ENCODE assay signal across 8 mouse cellular contexts in genomic region chr12:104936223-104936622, GRCm38 (mm10).
DNase-seq lines count a peak whose midpoint lies in the region; ATAC-seq and TF ChIP-seq lines count a peak whose summit lies in the region.

No protein-coding gene starts in this region.

- TF ChIP-seq POLR2A in cortical plate, adult 2 months (IDR thresholded peaks at IDR 0.05; ENCODE audit: extremely low read depth, insufficient read depth, low read length): no peak

- no peak overlapping the region for H3K9ac ChIP-seq in forebrain, embryonic 16.5 days (replicated peaks; ENCODE audit: low read depth, low read length)
- H3K9ac ChIP-seq in midbrain, embryonic 15.5 days: no peak overlapping the region

- peaks cover 14% of the 10 kb centered on the region for H3K4me1 ChIP-seq in forebrain, embryonic 10.5 days
- H3K4me1 ChIP-seq in forebrain, embryonic 16.5 days (replicated peaks; ENCODE audit: control insufficient read depth, insufficient read depth, low read length): peaks cover 12% of the 10 kb centered on the region
- peaks cover 12% of the 10 kb centered on the region; the same call in 1 of the 2 replicates for H3K4me1 ChIP-seq in midbrain, embryonic 10.5 days
- H3K4me1 ChIP-seq in midbrain, embryonic 15.5 days: peaks cover 5% of the 10 kb centered on the region; the same call in 1 of the 2 replicates
- no peaks in the 10 kb centered on the region for H3K4me1 ChIP-seq in cortical plate, adult 2 months (ENCODE audit: control insufficient read depth, insufficient read depth, low read length)

- ATAC-seq in forebrain, embryonic 16.5 days: no peak
- no peak for ATAC-seq in midbrain, embryonic 15.5 days (replicated peaks)

- no peaks in the 10 kb centered on the region for H3K9me3 ChIP-seq in forebrain, embryonic 10.5 days
- H3K9me3 ChIP-seq in forebrain, embryonic 16.5 days (ENCODE audit: control insufficient read depth, low read length): no peaks in the 10 kb centered on the region
- H3K9me3 ChIP-seq in midbrain, embryonic 10.5 days (replicated peaks): no peaks in the 10 kb centered on the region
- no peaks in the 10 kb centered on the region for H3K9me3 ChIP-seq in midbrain, embryonic 15.5 days

- H3K4me3 ChIP-seq in forebrain, embryonic 10.5 days: no peak overlapping the region
- H3K4me3 ChIP-seq in forebrain, embryonic 16.5 days (replicated peaks; ENCODE audit: low read length): no peak overlapping the region
- no peak overlapping the region for H3K4me3 ChIP-seq in midbrain, embryonic 10.5 days
- no peak overlapping the region for H3K4me3 ChIP-seq in midbrain, embryonic 15.5 days
- no peak overlapping the region for H3K4me3 ChIP-seq in cortical plate, adult 2 months (ENCODE audit: insufficient read depth, low read length)

- no peak overlapping the region for H3K4me2 ChIP-seq in forebrain, embryonic 16.5 days (ENCODE audit: low read length)
- H3K4me2 ChIP-seq in midbrain, embryonic 15.5 days: no peak overlapping the region

- TF ChIP-seq CTCF in cortical plate, adult 2 months (IDR thresholded peaks at IDR 0.05; ENCODE audit: extremely low read depth, insufficient read depth, low read length): peak; percentile 53

- H3K27me3 ChIP-seq in forebrain, embryonic 10.5 days (ENCODE audit: poor library complexity, severe bottlenecking): peaks cover 16% of the 10 kb centered on the region; the same call in 1 of the 2 replicates
- no peaks in the 10 kb centered on the region for H3K27me3 ChIP-seq in forebrain, embryonic 16.5 days (replicated peaks; ENCODE audit: control insufficient read depth, insufficient read depth, low read length)
- peaks cover 11% of the 10 kb centered on the region for H3K27me3 ChIP-seq in midbrain, embryonic 10.5 days (ENCODE audit: low read depth, poor library complexity, severe bottlenecking)
- H3K27me3 ChIP-seq in midbrain, embryonic 15.5 days (replicated peaks): no peaks in the 10 kb centered on the region

- peak; percentile 53 for DNase-seq in forebrain, embryonic 10.5 days (ENCODE audit: extremely low spot score, low spot score)
- peak; percentile 59 for DNase-seq in midbrain, embryonic 10.5 days (ENCODE audit: low spot score)
- peak; percentile 62 for DNase-seq in retina, postnatal 1 day
- DNase-seq in adrenal gland, adult 2 months: no peak
- no peak for DNase-seq in frontal cortex, postnatal 25 days (ENCODE audit: low spot score in 2 of 2)

- WGBS in forebrain, embryonic 10.5 days: 79% methylated on average over 4 of the region's 4 CpGs
- 72% methylated on average over 4 of the region's 4 CpGs for WGBS in forebrain, embryonic 16.5 days
- WGBS in midbrain, embryonic 10.5 days: 75% methylated on average over 4 of the region's 4 CpGs
- 77% methylated on average over 4 of the region's 4 CpGs for WGBS in midbrain, embryonic 15.5 days

- no peaks in the 10 kb centered on the region for H3K36me3 ChIP-seq in forebrain, embryonic 10.5 days (replicated peaks)
- no peaks in the 10 kb centered on the region for H3K36me3 ChIP-seq in forebrain, embryonic 16.5 days (ENCODE audit: control insufficient read depth, insufficient read depth)
- H3K36me3 ChIP-seq in midbrain, embryonic 10.5 days: no peaks in the 10 kb centered on the region
- H3K36me3 ChIP-seq in midbrain, embryonic 15.5 days (replicated peaks): no peaks in the 10 kb centered on the region

- no peak overlapping the region for H3K27ac ChIP-seq in forebrain, embryonic 10.5 days
- no peak overlapping the region for H3K27ac ChIP-seq in forebrain, embryonic 16.5 days (ENCODE audit: low read length)
- no peak overlapping the region for H3K27ac ChIP-seq in midbrain, embryonic 10.5 days (replicated peaks)
- H3K27ac ChIP-seq in midbrain, embryonic 15.5 days: no peak overlapping the region
- H3K27ac ChIP-seq in cortical plate, adult 2 months (ENCODE audit: insufficient read depth, low read length): no peak overlapping the region

Comparison
In these comparisons a context has a peak if more than half of its experiments do, and no peak if none do; other contexts are left out.
1. DNase-seq: peak in forebrain, embryonic 10.5 days (single experiment), midbrain, embryonic 10.5 days (single experiment) and retina, postnatal 1 day (single experiment); none in adrenal gland, adult 2 months (single experiment) and frontal cortex, postnatal 25 days (0 of 2).